Mouse (Mus musculus) monocyte, adult 5-6 weeks (primary cell): ENCODE measurements around the gene Amot. TPM values are rescaled to one million over a fixed set of nuclear protein-coding genes. Genes with fewer than 3 reads are reported as not detected.

Experiments used
- ATAC-seq: fragments of 153-309, 156-312 bp; replicated peaks from 2 replicates; pipeline ENCODE4 v1.8.0; 2017; ENCODE audit warnings: mild to moderate bottlenecking; ENCODE audit not compliant: low TSS enrichment, insufficient number of reproducible peaks, severe bottlenecking, poor library complexity, low FRiP score
- total RNA-seq: library from RNA; stranded (forward); fragments of 200-1000, 200-491, 200-594 nt; gene quantifications from 3 replicates; pipeline ENCODE4 v1.2.3, GENCODE M21; 2017

Gene Amot
- total RNA-seq, 1 experiment from 2014 or later = 3.1 TPM

DNA sequence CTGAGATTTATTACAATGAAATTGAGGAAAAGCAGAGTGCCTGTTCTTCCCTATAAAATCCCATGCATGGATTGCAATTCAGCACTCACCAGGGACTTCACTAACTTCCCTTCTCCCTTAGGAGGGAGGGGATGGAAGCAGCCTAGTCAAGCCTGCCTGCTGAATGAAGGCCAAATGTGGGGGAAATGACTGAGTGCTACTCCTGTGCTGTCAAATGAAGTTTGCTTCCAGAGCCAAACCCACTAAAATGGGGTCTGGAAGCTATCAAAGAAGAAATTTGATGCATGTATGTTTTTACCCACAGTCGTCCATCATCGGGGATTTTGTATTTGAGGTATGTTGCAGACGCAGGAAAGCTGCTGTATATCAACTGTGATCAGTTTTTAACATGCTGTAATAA lies 103.1 kb downstream of the Amot start:
- no peak for ATAC-seq

DNA sequence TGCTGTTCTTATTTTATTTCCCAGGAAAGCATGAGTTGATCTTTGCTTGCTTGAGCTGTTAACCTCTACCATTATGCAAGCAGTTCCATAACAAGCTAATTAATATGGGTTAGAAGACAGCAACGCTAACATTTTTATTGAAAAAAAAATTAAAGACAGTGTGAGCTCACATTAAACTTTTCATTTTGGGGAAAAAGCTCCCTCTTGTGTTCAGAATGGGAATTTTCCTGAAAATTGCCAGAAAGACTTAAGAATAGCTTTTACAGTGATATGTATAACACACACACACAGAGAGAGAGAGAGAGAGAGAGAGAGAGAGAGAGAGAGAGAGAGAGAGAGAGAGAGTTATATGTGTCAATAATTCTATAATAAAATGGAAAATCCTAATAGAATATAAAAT lies 105.7 kb downstream of the Amot start:
- ATAC-seq = no peak

Other genes starting within 250 kb of the Amot start
- not detected in 3 replicates for gene Lhfpl1, start 156.1 kb downstream of the Amot start, total RNA-seq